Mouse (Mus musculus) limb, embryonic 12.5 days (tissue): ENCODE data around the gene Bicral. TPM values are rescaled to one million over a fixed set of nuclear protein-coding genes. Genes with fewer than 3 reads are reported as not detected.

Experiments used
- ATAC-seq: fragments of 200-750 bp; cut with Nextera tagmentation; 2 replicates; pipeline ENCODE4 v1.8.0; 2017; ENCODE audit warnings: low read depth, moderate TSS enrichment; ENCODE audit not compliant: insufficient number of reproducible peaks, insufficient read depth, low FRiP score, low TSS enrichment
- H3K27ac ChIP-seq: fragments of 300-500 bp; sonication (generic); 2 replicates; pipeline ENCODE4 v1.5.1; 2016; ENCODE audit warnings: mild to moderate bottlenecking, moderate library complexity
- H3K27me3 ChIP-seq: fragments of 300-500 bp; sonication (generic); 2 replicates; pipeline ENCODE4 v1.6.1; 2016; ENCODE audit warnings: mild to moderate bottlenecking, moderate library complexity
- H3K36me3 ChIP-seq: fragments of 300-500 bp; sonication (generic); 2 replicates; pipeline ENCODE4 v1.6.1; 2016; ENCODE audit warnings: mild to moderate bottlenecking, moderate library complexity
- H3K4me1 ChIP-seq: fragments of 300-500 bp; sonication (generic); replicated peaks from 2 replicates; pipeline ENCODE4 v1.6.1; 2016
- H3K4me2 ChIP-seq: fragments of 300-500 bp; sonication (generic); 2 replicates; pipeline ENCODE4 v1.6.1; 2016; ENCODE audit warnings: mild to moderate bottlenecking, moderate library complexity
- H3K4me3 ChIP-seq: fragments of 300-500 bp; sonication (generic); replicated peaks from 2 replicates; pipeline ENCODE4 v1.5.1; 2016; ENCODE audit warnings: mild to moderate bottlenecking
- H3K9ac ChIP-seq: fragments of 300-500 bp; sonication (generic); replicated peaks from 2 replicates; pipeline ENCODE4 v1.6.1; 2016; ENCODE audit warnings: mild to moderate bottlenecking, moderate library complexity
- H3K9me3 ChIP-seq: fragments of 300-500 bp; sonication (generic); 2 replicates; pipeline ENCODE4 v1.6.1; 2016; ENCODE audit warnings: mild to moderate bottlenecking, moderate library complexity
- WGBS: fragments of 180-500 bp; shearing (Covaris S2); methylation state at CpG from one replicate; pipeline ENCODE4 v1.1.7; 2016; 5-methylcytosine and 5-hydroxymethylcytosine counted together
- polyA plus RNA-seq: library from polyadenylated mRNA; unstranded; fragments of >200 nt; fragmentation: Nextera tagmentation; extraction: Ambion mirVana; gene quantifications from 2 replicates; pipeline ENCODE4 v1.2.1, GENCODE M21; 2016

Bicral gene
- polyA plus RNA-seq, 1 experiment from 2014 or later, result 4.8 TPM

- Histone ChIP-seq H3K9ac (peak overlapping the region; percentile 27; the same call in 1 of the 2 replicates), H3K27me3 (no peaks in the 10 kb centered on the region), H3K27ac (no peak overlapping the region), H3K4me1 (peaks cover 8% of the 10 kb centered on the region), H3K4me3 (no peak overlapping the region), H3K36me3 (no peaks in the 10 kb centered on the region), H3K9me3 (no peaks in the 10 kb centered on the region), H3K4me2 (no peak overlapping the region)
- ATAC-seq, result no peak
- whole genome bisulfite sequencing, result 48% methylated on average over 17 of the region's 17 CpGs
Observed at GRCm38 (mm10) chr17:46885910-46886643, 27.8 kb upstream of the Bicral start.

DNA sequence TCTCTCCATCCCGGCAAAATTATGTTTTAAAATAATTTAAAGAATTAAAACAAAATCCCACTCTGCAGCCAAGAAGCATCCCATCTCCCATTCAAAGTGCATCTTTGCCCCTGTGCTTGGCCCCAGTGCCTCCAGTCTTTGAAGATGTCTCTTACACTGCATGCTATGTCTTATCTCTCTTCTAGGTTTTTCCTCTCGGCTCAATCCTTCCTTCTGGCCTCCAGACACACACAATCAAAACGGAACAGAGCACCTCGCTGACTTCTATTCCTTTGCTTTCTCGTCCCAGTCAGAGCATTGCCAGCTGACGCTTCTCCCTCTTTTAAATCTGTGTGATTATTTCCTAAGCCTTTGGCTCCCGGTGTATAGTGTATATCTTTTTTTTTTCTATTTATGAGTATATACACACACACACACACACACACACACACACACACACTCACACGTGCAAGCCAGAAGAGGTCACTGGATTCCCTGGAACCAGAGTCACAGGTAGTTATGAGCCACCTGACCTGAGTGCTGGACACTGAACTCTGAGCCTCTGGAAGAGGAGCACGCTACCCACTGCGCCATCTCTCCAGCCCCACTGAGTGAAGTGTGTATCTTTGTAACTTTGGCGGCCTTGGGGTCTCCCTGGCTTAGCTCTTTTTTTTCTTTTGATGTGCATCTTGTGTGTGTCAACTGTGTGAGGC, 27.1 kb upstream of the Bicral start:
- H3K9ac ChIP-seq, result no peak overlapping the region
- H3K4me3 ChIP-seq, result no peak overlapping the region
- no peaks in the 10 kb centered on the region for H3K9me3 ChIP-seq
- 78% methylated on average over 11 of the region's 11 CpGs for WGBS
- H3K4me2 ChIP-seq, result no peak overlapping the region
- H3K4me1 ChIP-seq, result peaks cover 8% of the 10 kb centered on the region
- no peak overlapping the region for H3K27ac ChIP-seq
- no peak for ATAC-seq
- no peaks in the 10 kb centered on the region for H3K27me3 ChIP-seq
- H3K36me3 ChIP-seq, result no peaks in the 10 kb centered on the region

GRCm38 (mm10) chr17:46884766-46885165, 26.5 kb upstream of the Bicral start:
- no peak for ATAC-seq
- Histone ChIP-seq H3K4me1 (peaks cover 8% of the 10 kb centered on the region), H3K9me3 (no peaks in the 10 kb centered on the region), H3K4me2 (no peak overlapping the region), H3K9ac (no peak overlapping the region), H3K27ac (no peak overlapping the region), H3K36me3 (no peaks in the 10 kb centered on the region), H3K4me3 (no peak overlapping the region), H3K27me3 (no peaks in the 10 kb centered on the region)
- WGBS, result 88% methylated on average over 6 of the region's 6 CpGs

GRCm38 (mm10) chr17:46883107-46883506, 24.8 kb upstream of the Bicral start:
- no peaks in the 10 kb centered on the region for H3K9me3 ChIP-seq
- H3K27me3 ChIP-seq, result no peaks in the 10 kb centered on the region
- 85% methylated on average over 9 of the region's 9 CpGs for WGBS
- no peak overlapping the region for H3K4me3 ChIP-seq
- no peak for ATAC-seq
- 0 out of 2 replicates have a peak overlapping the region, but pooled peaks have one; percentile 25 for H3K27ac ChIP-seq
- H3K4me1 ChIP-seq, result peaks cover 6% of the 10 kb centered on the region
- H3K36me3 ChIP-seq, result no peaks in the 10 kb centered on the region
- H3K9ac ChIP-seq, result no peak overlapping the region
- H3K4me2 ChIP-seq, result no peak overlapping the region

- Histone ChIP-seq H3K4me3 (no peak overlapping the region), H3K4me1 (peaks cover 7% of the 10 kb centered on the region), H3K9me3 (no peaks in the 10 kb centered on the region), H3K4me2 (no peak overlapping the region), H3K9ac (no peak overlapping the region), H3K36me3 (no peaks in the 10 kb centered on the region), H3K27me3 (no peaks in the 10 kb centered on the region), H3K27ac (no peak overlapping the region)
- no peak for ATAC-seq
- 85% methylated on average over 6 of the region's 6 CpGs for WGBS
Observed at GRCm38 (mm10) chr17:46881728-46882127, 23.4 kb upstream of the Bicral start.

GRCm38 (mm10) chr17:46880322-46880721, 22.0 kb upstream of the Bicral start:
- WGBS, result 81% methylated on average over 2 of the region's 2 CpGs
- peaks cover 4% of the 10 kb centered on the region; the same call in 1 of the 2 replicates for H3K9me3 ChIP-seq
- H3K36me3 ChIP-seq, result no peaks in the 10 kb centered on the region
- H3K27ac ChIP-seq, result no peak overlapping the region
- no peaks in the 10 kb centered on the region for H3K27me3 ChIP-seq
- H3K9ac ChIP-seq, result no peak overlapping the region
- peaks cover 7% of the 10 kb centered on the region; the same call in 1 of the 2 replicates for H3K4me1 ChIP-seq
- no peak overlapping the region for H3K4me3 ChIP-seq
- no peak for ATAC-seq
- H3K4me2 ChIP-seq, result no peak overlapping the region

DNA sequence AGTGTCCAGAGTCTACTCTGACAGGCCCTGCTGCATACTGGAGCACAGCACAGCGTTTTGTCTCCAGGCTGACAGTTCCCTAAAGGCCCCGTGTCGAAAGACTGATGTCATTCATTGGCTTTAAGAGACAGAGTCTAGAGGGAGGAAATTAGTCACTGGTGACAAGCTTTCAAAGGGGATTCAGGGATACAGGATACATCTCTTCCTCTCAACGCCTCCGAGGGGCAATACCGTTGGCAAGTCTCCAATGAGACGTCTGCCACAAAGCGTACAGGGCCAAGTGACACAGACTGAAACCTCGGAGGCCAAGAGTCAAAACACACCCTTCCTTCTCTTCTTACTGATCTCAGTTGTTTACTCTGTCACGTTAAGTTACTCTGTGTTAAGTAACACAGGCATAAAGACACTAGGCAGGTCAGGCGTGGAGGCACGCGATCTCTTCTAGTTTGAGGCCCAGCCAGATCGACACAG, 21.6 kb upstream of the Bicral start:
- no peak for ATAC-seq
- H3K9me3 ChIP-seq, result peaks cover 5% of the 10 kb centered on the region; the same call in 1 of the 2 replicates
- H3K9ac ChIP-seq, result no peak overlapping the region
- 65% methylated on average over 14 of the region's 14 CpGs for WGBS
- H3K27ac ChIP-seq, result no peak overlapping the region
- no peak overlapping the region for H3K4me3 ChIP-seq
- no peaks in the 10 kb centered on the region for H3K36me3 ChIP-seq
- no peak overlapping the region for H3K4me2 ChIP-seq
- H3K4me1 ChIP-seq, result peaks cover 7% of the 10 kb centered on the region; the same call in 1 of the 2 replicates
- no peaks in the 10 kb centered on the region for H3K27me3 ChIP-seq

DNA sequence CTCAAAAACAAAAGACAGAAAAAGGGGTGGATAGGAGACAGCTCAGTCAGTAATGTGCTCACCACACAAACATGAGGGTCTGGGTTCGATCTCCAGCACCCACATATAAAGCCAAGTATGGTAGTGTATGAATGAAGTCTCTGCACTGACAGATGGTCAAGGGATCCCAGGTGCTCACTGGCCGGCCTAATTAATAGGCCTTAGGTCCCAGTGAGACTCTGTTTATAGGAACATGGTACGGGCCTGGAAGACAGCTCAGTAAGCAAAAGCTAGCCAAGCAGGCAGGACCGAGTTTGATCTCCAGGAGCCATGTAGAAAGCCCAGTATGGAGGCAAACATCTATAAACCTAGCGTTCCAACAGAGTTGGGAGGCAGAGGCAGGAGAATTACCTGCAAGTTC, 18.8 kb upstream of the Bicral start:
- 81% methylated on average over 5 of the region's 5 CpGs for WGBS
- ATAC-seq, result no peak

DNA sequence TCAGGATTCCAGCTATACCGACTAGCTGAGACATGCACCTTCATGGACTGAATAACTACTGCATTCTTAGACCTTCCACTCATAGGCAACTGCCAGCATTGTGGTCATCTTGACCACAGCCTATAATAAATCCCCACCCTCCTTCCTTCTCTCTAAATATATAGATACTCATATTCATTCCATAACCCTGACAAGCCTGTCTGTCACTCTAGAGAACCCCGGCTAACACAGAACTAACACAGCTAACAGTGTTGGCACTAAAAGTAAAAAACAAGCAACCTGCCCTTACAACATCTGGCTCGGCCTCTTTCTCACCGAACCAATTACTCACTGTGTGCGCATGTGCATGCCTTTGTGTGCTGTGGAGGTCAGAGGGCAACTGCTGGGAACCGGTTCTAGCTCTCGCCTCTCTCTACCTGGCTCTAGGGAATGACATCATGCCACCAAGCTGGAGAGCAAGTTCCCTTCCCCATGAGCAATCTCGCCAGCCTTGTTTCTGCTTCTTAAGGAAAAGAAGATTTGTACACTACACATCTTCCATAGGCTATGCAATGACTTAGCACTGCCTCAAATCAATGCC, 18.2 kb upstream of the Bicral start:
- Histone ChIP-seq H3K4me3 (no peak overlapping the region), H3K27me3 (no peaks in the 10 kb centered on the region), H3K9me3 (peaks cover 5% of the 10 kb centered on the region; the same call in 1 of the 2 replicates), H3K4me2 (no peak overlapping the region), H3K27ac (peak overlapping the region; percentile 54), H3K4me1 (peaks cover 7% of the 10 kb centered on the region; the same call in 1 of the 2 replicates), H3K36me3 (no peaks in the 10 kb centered on the region), H3K9ac (no peak overlapping the region)
- WGBS, result 43% methylated on average over 8 of the region's 8 CpGs
- no peak for ATAC-seq

More for the DNA sequence above, 18.8 kb upstream of the Bicral start:
- H3K4me1 ChIP-seq, result peaks cover 7% of the 10 kb centered on the region; the same call in 1 of the 2 replicates
- H3K27ac ChIP-seq, result peak overlapping the region; percentile 54
- no peak overlapping the region for H3K9ac ChIP-seq
- H3K36me3 ChIP-seq, result no peaks in the 10 kb centered on the region
- no peaks in the 10 kb centered on the region for H3K27me3 ChIP-seq
- no peak overlapping the region for H3K4me3 ChIP-seq
- peaks cover 5% of the 10 kb centered on the region; the same call in 1 of the 2 replicates for H3K9me3 ChIP-seq
- H3K4me2 ChIP-seq, result no peak overlapping the region

DNA sequence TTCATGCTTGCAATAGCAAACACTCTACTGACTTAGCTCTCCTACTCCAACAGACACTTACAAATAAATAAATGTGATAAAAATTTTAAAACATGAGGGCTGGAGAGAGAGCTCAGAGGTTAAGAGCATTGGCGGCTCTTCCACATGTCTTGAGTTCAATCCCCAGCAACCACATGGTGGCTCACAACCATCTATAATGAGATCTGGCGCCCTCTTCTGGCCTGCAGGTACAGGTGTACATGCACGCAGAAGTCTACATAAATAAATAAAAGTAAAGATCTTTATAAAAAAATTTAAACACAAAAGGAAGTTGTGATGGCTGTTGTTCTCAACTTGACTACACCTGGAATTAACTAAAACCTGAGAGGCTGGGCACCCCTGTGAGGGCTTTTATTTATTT, 17.3 kb upstream of the Bicral start:
- Histone ChIP-seq H3K9ac (no peak overlapping the region), H3K27me3 (no peaks in the 10 kb centered on the region), H3K4me2 (no peak overlapping the region), H3K4me3 (no peak overlapping the region), H3K27ac (no peak overlapping the region), H3K9me3 (peaks cover 5% of the 10 kb centered on the region; the same call in 1 of the 2 replicates), H3K4me1 (peaks cover 7% of the 10 kb centered on the region; the same call in 1 of the 2 replicates), H3K36me3 (no peaks in the 10 kb centered on the region)
- WGBS, result 79% methylated on average over 3 of the region's 3 CpGs
- ATAC-seq, result no peak

GRCm38 (mm10) chr17:46874133-46874532, 15.9 kb upstream of the Bicral start:
- H3K36me3 ChIP-seq, result no peaks in the 10 kb centered on the region
- H3K27ac ChIP-seq, result no peak overlapping the region
- peaks cover 7% of the 10 kb centered on the region; the same call in 1 of the 2 replicates for H3K4me1 ChIP-seq
- no peak for ATAC-seq
- no peaks in the 10 kb centered on the region for H3K27me3 ChIP-seq
- H3K9ac ChIP-seq, result no peak overlapping the region
- H3K9me3 ChIP-seq, result peaks cover 5% of the 10 kb centered on the region; the same call in 1 of the 2 replicates
- no peak overlapping the region for H3K4me2 ChIP-seq
- H3K4me3 ChIP-seq, result no peak overlapping the region
- whole genome bisulfite sequencing, result 46% methylated on average over 10 of the region's 10 CpGs
